Mouse (Mus musculus) neural tube, embryonic 10.5 days (tissue): ENCODE data around the gene Lhfp.

Experiments used
- DNase-seq: peaks from one replicate; pipeline ENCODE4 v3.0.0-alpha.2; 2017; ENCODE audit warnings: low spot score; ENCODE audit errors: extremely low spot score

The Lhfp gene

DNA sequence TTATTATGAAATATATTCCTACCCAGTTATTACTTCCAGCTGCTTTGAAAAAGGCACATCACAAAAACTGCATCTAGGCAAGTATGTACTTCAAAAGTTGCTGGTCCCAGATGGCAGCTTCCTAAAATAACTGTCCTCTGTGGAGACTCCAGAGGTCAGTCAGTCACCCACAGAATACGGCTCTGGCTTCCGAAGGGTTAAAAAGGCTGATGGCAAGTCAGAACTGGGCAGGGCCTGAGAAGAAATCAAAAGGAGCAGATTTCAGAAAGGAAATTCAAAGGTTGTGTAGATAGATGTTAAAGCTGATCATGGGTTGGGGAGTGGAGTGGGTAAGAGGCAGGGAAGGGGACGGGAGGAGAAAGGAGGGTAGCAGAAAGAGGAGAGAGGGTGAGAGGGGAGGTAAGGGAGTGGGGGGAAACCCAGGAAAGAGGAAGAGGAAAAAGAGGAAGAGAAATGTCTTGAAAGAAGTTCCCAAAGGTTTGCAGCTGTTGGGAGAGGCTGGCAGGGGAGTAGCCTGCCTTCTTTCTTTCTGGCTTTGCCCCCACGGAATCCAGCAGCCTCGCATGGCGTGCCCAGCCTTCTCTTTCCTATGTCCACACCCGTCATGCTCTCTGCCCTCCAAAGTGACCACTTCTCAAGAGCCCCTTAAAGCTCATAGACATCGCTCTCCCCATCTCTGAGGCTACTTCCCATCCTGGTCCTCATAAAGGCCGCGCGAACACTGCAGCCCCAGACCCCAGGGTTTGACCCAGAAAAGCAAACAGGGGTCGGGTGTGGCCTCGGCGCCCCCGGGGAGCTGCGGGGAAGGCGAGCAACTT, 526 bp upstream of the Lhfp start:
- DNase-seq: no peak

DNA sequence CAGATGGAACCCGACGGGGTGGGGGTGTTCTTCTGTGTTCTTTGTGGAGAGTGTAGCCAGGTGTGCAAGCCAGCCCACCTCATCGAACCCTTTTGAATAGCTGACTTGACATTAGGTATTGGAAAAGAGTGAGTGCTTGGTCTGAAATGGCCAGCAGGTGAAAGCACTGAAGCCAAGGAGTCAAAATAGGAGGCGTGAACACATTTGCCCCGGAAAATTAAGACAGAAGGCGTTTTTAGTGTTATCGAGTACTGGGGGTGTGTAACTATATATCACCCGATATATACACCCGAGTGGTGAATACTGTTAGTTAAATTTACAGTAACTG, 876 bp downstream of the Lhfp start:
- no peak for DNase-seq

DNA sequence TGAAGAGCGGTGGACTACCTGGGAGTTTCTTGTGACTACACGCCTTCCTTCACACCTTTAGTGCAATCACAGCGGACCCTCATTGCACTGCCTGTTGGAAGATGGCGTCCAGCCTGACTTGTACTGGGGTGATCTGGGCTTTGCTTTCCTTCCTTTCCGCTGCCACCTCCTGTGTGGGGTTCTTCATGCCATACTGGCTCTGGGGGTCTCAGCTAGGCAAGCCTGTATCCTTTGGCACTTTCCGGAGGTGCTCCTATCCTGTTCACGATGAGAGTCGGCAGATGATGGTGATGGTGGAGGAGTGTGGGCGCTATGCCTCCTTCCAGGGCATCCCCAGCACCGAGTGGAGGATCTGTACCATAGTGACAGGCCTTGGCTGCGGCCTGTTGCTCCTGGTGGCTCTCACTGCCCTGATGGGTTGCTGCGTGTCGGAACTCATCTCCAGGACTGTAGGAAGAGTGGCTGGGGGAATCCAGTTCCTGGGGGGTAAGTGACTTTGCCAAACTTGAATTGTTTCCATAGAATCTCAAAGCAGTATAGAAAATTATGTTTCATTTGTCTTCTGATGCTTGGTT, 2.0 kb downstream of the Lhfp start:
- DNase-seq: no peak

DNA sequence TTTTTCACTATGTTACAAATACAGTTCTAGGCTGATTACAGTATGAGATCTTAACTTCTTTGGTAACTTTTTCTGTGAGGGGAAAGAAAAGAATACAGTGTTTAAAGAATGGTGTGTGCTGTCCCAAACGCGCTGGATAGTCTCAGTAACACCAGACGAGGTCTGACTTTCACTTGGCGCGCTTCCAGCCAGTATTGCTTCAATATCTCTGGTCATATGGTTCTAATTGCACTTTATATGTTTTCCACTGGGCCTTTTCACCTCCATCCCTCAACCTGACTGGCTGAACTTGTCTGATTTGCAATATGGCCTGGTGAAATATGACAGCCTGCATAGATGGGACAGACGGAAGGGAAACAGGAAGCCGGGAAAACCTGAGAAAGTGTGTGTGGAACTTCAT, 2.9 kb downstream of the Lhfp start:
- no peak for DNase-seq

DNA sequence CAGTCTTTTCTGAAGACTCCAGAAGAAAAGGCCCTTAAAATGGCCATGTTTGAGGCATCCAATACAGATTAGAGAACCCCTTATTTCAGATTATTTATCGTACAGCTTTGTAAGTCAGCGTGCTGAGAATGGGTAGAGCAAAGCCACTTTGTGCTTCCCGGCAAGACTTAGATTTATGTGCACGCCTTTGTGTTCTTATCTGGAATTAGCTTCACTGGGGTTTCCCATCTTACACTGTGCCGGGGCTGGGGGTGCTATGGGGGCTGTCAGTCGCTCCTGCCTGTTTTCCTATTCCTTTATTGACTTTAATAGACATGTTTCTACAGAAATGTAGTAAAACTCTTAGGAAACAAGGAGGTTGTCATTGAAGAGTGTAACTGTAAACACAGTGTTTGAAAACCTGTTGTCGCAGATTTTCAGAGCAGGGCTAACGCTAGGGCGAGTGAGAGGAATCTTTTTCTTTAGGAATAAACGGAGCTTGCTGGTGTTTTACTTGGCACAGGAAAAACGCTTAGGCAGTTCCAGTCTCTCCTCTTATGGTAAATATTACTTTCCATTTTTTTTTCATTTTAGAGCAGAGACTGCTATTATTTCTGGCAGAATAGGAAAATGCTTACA, 3.5 kb downstream of the Lhfp start:
- DNase-seq: no peak

DNA sequence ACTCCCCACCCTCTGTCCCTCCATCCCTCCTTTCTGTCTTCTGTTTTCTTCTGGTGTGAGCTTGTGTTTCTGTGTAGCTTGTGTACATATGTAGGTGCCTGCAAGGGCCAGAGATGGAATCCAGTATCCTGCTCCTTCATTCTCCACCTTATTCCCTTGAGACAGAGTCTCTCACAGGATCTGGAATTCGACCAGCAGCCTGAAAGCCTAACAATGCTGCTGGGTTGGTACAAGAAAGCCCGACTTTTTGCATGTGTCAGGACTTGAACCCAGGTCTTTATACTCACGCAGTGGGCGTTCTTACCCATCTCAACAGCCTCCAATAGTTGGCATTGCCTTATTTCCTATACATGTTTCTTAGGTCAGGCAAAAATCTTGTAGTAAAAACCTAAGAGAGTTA, 4.4 kb downstream of the Lhfp start:
- DNase-seq: no peak

DNA sequence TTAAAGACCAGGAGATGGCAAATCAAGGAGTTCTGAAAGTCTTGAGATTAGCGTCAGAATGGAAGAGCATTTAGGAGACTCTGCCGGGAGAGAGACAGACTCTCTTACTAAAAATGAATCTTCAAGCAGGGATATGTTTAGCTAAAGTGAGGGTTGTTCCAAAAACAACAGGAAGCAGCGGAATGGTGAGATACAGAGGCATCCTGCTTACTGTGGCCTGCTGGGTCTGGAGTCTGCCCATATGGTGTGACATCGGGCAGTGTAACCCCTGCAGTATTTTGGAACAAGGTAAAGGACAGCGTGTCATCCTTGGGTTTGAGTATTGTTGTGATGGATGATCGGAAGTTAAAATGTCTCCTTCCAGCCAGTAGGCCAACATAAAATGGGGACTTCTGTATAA, 5.0 kb downstream of the Lhfp start:
- no peak for DNase-seq

DNA sequence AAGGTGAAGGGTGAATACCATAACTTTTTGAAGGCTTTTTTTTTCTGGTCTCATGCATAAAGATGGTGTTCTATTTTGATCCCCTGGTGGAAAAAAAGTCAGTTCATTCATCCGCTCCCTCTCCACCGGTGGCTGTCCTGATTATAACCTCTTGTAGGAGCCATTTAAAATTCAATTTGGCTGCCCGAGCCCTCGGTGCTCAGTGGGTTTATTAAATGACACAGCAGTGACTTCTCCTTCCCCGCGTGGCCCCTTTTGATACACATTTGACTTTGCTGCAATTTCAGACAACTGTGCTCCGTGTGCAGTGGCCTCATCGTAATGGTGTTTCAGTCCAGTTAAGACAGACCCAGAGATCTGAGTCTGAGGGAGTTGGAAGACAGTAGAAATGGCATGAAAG, 11.1 kb downstream of the Lhfp start:
- DNase-seq: no peak

DNA sequence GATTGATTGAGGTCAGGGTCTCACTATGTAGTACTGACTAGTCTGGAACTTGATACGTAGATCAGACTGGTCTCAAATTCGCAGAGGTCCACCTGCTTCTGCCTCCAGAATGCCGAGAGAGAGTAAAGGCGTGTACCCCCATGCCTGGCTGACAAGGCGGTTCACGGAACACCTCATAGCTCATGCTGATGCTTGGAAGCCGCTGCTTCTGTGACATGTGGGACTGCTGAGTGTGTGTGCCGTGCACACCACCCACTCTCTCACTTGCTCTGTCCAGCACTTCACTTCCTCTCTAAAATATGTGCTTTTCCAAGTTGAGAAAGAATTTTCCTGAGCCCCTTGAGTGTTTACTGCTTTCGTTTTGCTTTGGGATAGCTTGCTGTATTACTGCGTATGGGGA, 15.1 kb downstream of the Lhfp start:
- no peak for DNase-seq

DNA sequence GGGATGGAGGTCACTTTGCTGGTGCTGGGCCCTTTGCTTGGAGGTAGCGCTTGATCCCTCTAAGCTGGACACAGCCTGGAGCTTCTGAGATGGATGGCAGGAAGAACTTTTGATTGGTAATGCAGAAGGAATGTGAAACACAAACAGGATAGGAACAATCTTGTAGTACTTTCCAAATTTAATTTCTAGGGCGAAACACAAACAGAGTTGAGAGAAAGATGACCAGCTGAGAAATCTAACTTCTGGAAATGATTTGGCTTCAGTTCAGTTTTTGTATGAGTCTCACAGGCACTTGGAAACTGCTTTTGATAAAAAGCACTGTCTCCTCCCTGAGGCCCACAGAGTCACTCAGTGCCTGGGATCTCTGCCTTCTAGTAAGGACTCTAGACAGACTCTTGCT, 18.6 kb downstream of the Lhfp start:
- no peak for DNase-seq

DNA sequence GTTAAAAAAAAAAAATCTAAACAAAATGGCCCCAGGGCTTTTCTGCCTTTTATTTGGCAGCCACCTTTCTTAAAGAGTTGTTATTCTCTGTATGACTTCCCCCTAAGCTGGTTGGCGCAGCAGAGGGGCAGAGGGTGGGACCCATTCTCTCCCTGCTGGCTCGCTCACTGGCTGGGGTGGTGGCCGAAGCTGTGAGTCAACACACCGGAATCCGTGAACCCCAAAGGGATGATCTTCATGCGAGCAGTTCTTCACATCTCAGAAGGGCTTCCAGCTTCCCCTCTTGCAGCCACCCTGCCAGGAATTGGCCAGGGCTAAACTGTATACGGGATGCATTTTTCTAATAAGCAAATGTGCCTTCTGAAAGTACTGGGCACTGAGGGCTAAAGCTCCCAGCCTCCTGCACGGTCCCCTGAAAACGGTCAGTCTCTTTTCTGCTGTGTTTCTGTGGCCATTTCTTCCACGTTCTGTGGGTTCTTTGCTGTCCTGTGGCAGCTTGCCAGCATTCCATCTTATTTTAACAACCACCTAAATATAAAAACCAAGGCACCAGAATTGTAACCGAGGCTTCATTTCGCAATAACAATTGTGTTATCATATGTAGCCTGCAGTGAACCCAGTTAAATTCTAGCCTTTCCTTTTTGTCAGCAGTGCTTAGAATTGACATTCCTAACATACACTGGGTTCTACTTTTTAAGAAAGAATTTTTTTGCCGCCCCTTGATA, 22.3 kb downstream of the Lhfp start:
- DNase-seq: no peak

DNA sequence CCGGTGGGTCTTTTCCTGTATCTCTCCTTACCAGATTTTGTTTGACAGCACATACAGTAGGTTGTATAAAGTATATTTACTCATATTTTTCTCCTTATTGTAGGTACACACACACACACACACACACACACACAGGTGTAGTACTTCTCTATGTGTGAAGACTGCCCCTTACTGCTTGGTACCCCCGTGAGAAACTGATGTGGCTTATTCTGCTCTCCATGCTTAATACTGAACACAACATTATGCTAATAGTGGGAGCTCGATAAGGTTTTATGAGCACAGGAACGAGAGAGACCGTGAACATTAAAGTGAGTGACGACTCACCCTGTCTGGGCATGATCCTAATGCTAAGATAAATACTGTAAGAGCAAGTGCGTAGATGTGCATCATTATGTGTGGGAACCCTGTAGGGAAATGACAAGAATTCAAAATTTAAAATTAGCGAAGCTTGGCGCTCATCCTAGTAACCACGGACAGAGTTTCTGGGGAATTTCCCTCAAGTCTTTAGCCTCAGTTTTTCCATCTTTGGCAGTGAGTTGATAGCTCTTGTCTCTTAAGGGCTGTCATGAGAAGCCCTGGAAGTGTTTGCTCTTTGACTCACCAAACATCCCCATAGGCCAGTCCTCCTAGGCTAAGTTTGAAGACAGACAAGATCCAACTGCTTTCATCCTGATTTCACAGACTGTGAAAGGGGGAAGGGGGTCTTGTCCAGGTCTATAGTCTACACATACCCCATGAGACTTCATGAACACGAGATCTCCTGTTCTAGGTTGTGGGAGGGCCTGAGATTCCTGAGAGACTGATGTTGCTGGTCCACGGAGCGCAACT, 24.2 kb downstream of the Lhfp start:
- no peak for DNase-seq

DNA sequence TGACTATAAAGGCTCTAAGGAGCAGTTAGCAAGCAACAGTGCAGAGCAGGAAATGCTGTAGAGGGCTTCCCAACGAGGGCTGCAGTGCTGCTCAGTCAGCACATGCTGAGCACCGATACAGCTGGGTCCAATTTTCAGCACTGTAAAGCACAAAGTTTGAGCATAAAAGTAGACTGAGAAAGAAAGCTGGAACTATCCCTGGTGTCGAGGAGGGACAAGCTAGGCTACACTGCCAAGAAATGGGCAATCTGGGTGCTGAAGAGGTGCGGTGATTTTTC, 24.7 kb downstream of the Lhfp start:
- no peak for DNase-seq

DNA sequence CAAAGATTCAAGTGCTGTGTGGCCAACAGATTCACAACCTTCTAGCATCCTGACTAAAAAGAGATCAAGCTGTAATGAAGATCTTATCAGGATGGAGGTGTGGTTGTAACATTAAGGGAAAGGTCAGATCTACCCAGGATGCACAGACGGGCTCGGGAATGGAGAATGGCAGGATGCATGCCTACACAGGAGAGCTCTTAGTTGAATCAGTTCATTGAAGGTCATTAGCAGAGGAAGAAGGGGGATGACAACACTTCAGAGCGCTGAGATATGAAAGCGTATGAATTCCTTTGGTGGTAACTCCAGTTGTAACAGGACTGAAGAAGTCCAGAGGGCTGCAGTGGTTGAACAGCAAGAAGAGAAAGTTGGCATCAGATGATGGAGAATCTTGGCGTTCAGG, 27.1 kb downstream of the Lhfp start:
- DNase-seq: no peak

DNA sequence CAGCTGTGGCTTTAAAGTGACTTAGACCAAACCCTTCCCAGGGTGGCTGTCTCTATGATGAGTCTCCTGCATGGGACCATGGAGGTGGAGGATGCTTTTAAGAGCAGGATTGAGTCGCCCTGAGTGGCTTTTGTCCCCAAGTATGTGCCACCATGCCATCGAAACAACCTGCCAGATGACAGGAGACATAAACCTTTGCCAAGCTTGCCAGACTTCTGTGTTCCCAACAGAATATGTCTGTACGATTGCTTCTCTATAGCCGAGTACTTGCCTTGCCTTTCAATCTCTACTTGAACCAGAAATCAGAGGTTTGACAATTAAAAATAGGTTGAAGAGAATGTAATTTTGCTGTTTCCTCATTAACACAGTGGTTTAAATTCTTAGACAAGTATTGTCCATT, 32.9 kb downstream of the Lhfp start:
- no peak for DNase-seq

DNA sequence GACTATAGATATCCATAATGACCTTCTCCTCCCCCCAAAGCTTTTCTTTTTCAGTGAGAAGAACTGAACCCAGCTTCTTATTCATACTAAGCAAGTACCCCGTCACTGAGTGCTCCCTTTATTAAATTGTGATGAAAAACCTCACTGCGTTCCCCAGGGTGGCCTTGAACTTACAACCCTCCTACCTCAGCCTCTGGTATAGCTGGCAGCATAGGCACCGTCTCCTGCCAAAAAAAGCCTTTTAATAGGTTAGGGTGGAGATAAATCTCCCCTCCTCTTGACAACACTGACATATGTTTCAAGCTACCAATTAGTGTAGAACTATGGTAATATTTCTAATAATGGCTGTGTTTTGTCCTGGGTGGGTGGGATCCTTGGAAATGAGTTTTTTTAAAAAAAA, 33.4 kb downstream of the Lhfp start:
- DNase-seq: no peak

DNA sequence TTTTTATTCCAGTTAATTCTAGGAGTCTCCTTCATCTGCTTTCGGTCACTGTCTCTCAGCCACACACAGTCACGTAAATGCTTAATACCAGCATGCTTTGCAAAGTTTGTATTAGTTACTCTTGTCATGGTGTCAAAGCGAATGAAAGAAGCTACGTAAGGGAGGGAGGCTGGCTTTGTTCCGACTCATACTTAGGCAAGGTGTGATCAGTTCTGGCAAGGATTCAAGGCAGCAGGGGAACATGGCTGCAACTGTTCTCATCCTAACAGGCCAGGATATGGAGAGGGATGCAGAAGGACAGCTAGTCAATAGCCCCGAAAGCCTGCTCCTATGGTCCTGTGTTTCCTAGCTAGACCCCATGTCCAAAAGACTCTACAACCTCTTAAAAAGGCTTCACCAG, 39.0 kb downstream of the Lhfp start:
- no peak for DNase-seq

DNA sequence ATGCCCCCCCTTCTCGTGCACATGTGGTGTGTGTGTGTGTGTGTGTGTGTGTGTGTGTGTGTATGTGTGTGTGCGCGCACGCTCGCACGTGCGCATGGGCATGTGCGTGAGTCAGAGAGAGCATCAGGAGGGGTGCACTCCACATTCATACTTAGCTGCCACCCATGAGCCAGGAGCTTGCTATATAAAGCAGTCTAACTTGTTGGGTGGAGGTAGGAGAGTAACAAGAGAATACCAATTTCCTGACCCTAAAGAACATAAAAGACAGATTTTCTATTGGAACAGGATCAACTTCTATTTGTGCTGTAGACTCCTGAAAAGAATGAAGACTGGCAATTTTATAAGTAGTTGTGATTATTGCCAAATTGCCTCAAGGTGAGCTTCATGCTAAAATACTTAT, 39.4 kb downstream of the Lhfp start:
- DNase-seq: no peak

DNA sequence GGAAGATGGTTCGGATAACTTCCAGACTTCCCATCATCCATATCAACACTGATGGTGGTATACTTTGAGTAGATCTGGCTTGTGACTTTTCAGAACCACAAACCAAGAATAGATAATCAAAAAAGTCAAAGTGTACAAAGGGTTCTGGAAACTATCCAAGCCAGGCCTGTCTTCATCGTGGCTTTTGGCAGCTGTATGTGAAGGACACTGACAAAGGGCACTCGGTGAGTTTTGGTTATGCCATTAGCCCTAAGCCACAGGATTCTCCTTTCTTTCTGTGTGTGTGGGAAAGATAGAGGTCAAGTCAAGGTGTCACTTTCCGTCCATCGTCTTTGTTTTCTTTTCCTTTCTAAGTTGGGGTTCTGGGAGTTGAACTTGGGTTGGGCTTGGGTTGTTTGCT, 42.4 kb downstream of the Lhfp start:
- DNase-seq: no peak

DNA sequence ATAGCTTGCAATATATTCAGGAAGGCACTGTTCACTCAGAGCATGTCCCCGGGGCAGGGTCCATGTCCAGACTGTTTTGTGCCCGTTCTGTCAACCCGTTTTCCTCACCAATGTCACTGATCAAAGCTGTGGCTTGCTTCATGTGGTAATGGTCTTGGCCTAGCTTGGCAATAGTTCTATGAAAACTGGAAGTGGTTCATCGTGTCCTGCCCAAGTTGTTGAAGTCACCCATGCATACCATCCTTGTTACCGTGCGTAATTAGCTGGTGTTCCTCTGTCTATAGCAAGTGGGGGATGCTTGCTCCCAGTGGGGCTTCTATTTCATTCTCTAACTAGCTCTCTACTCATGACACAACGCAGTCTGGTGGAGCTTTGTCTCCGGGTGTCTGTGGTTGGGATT, 43.5 kb downstream of the Lhfp start:
- DNase-seq: no peak

DNA sequence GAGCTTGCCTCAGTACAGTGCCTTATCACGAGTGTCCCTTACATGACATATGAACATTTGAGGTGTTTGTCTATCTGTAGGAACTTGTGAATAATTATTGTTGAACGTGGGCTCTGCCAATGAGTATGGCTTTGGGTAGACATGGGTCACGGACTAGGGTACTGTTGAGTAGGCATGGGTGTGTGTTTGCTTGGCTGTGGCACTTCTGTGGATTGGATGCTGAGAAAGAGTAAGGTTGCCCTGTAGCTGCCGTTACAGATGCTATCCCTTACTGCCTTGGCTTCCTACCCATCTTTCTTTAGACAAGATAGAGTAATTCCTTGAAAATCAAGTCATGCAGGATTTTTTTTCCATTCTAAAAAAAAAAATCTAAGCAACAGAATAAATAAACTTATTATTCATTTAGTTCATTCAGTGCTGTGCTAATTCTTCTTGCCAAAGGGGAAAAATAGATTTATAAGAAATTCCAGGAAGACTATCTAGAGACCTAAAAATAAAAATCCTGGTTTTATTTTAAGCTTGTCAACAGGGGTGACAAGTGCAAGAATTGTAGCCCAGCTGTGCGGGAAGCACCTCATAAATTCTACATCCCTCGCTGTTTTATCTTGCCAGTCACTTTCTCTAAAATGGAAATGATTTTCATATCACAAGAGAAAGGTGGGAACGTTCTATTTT, 45.3 kb downstream of the Lhfp start:
- DNase-seq: no peak
